Comparison of ENCODE assay signal across 9 mouse cellular contexts in the genomic region with DNA sequence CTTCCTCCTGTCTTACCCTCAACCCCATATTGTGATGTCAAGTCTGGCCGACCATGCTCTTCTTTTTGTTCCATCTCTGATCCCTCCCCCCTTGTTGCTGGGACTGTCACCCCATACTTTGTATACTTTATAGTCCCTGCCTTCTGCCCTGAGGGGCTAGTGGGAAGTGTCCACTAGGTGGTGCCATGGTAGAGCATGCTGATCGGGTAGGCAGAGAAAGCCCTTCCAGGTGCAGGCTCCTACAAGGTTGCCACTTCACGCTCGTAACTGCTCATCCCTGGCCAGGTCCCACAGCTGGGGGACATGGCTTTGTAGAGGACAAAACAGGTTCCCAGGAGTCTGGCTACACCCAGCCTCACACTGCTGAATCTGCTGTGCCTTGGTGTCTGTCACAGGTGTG. TPM values are rescaled to one million over a fixed set of nuclear protein-coding genes. Genes with fewer than 3 reads are reported as not detected.
DNase-seq lines count a peak whose midpoint lies in the region; ATAC-seq and TF ChIP-seq lines count a peak whose summit lies in the region.
"Had no signal": no experiment of that assay in that cellular context is flagged by ENCODE, and none has a peak within 500 bp of the region (broad histone marks: within the 10 kb centered on the region; RNA-seq: fewer than 3 reads in every experiment).

No protein-coding gene starts in this region.

- no peaks in the 10 kb centered on the region for H3K9me3 ChIP-seq in kidney, postnatal 0 days (replicated peaks; ENCODE audit: low read length)
- no peaks in the 10 kb centered on the region for H3K9me3 ChIP-seq in hindbrain, embryonic 11.5 days (ENCODE audit: control insufficient read depth, low read length)
- H3K9me3 ChIP-seq in hindbrain, embryonic 14.5 days (ENCODE audit: control insufficient read depth, low read length), result no peaks in the 10 kb centered on the region
- no peaks in the 10 kb centered on the region for H3K9me3 ChIP-seq in hindbrain, embryonic 13.5 days
- H3K9me3 ChIP-seq: hindbrain, embryonic 15.5 days had no signal

- intact Hi-C loops in heart, adult 2 months (cut with DNase I), result no loop called here
- intact Hi-C loops in heart, postnatal 10 days (cut with DNase I), result no loop called here

- 69% methylated on average over 4 of the region's 4 CpGs for WGBS in heart, adult 2 months
- 35% methylated on average over 4 of the region's 4 CpGs for WGBS in thymus, adult 2 months
- WGBS in kidney, postnatal 0 days, result 60% methylated on average over 4 of the region's 4 CpGs
- 75% methylated on average over 4 of the region's 4 CpGs for WGBS in hindbrain, embryonic 11.5 days
- 73% methylated on average over 4 of the region's 4 CpGs for WGBS in hindbrain, embryonic 14.5 days
- WGBS in hindbrain, embryonic 13.5 days, result 79% methylated on average over 4 of the region's 4 CpGs

- no peak overlapping the region for H3K27ac ChIP-seq in heart, adult 2 months
- no peak overlapping the region for H3K27ac ChIP-seq in thymus, adult 2 months (ENCODE audit: control insufficient read depth, insufficient read depth, low read length)
- no peak overlapping the region for H3K27ac ChIP-seq in kidney, postnatal 0 days
- no peak overlapping the region for H3K27ac ChIP-seq in hindbrain, embryonic 11.5 days (ENCODE audit: low read depth, low read length)
- no peak overlapping the region for H3K27ac ChIP-seq in hindbrain, embryonic 14.5 days
- no peak overlapping the region for H3K27ac ChIP-seq in hindbrain, embryonic 13.5 days
- H3K27ac ChIP-seq: hindbrain, embryonic 15.5 days had no signal

- no peaks in the 10 kb centered on the region for H3K36me3 ChIP-seq in heart, adult 2 months (ENCODE audit: control insufficient read depth, insufficient read depth, low read length)
- H3K36me3 ChIP-seq in thymus, adult 2 months (ENCODE audit: control insufficient read depth, insufficient read depth, low read length), result no peaks in the 10 kb centered on the region
- no peaks in the 10 kb centered on the region for H3K36me3 ChIP-seq in kidney, postnatal 0 days (ENCODE audit: insufficient read depth, low read length)
- H3K36me3 ChIP-seq in hindbrain, embryonic 11.5 days (ENCODE audit: control insufficient read depth, insufficient read depth, low read length), result no peaks in the 10 kb centered on the region
- H3K36me3 ChIP-seq in hindbrain, embryonic 14.5 days (replicated peaks; ENCODE audit: control insufficient read depth, insufficient read depth), result no peaks in the 10 kb centered on the region
- no peaks in the 10 kb centered on the region for H3K36me3 ChIP-seq in hindbrain, embryonic 13.5 days
- H3K36me3 ChIP-seq: hindbrain, embryonic 15.5 days had no signal

- H3K4me1 ChIP-seq in heart, adult 2 months (ENCODE audit: control insufficient read depth, insufficient read depth, low read length), result peaks cover 7% of the 10 kb centered on the region
- H3K4me1 ChIP-seq in thymus, adult 2 months (replicated peaks; ENCODE audit: control insufficient read depth, insufficient read depth, low read length), result no peaks in the 10 kb centered on the region
- no peaks in the 10 kb centered on the region for H3K4me1 ChIP-seq in kidney, postnatal 0 days (replicated peaks; ENCODE audit: insufficient read depth, low read length)
- H3K4me1 ChIP-seq in hindbrain, embryonic 11.5 days (replicated peaks; ENCODE audit: control insufficient read depth, insufficient read depth, low read length), result no peaks in the 10 kb centered on the region
- no peaks in the 10 kb centered on the region for H3K4me1 ChIP-seq in hindbrain, embryonic 14.5 days (replicated peaks; ENCODE audit: control insufficient read depth, insufficient read depth, low read length)
- H3K4me1 ChIP-seq in hindbrain, embryonic 13.5 days (replicated peaks), result no peaks in the 10 kb centered on the region
- H3K4me1 ChIP-seq: hindbrain, embryonic 15.5 days had no signal

- no peak for TF ChIP-seq EP300 in heart, adult 2 months (IDR thresholded peaks at IDR 0.05; ENCODE audit: insufficient read depth, low read depth, low read length)

- H3K4me3 ChIP-seq in heart, adult 2 months, result no peak overlapping the region
- H3K4me3 ChIP-seq in thymus, adult 2 months (ENCODE audit: control insufficient read depth, insufficient read depth, low read length), result no peak overlapping the region
- H3K4me3 ChIP-seq in kidney, postnatal 0 days (replicated peaks; ENCODE audit: low read depth, low read length), result no peak overlapping the region
- H3K4me3 ChIP-seq in hindbrain, embryonic 11.5 days (ENCODE audit: low read depth, low read length), result no peak overlapping the region
- no peak overlapping the region for H3K4me3 ChIP-seq in hindbrain, embryonic 14.5 days (replicated peaks; ENCODE audit: low read length)
- H3K4me3 ChIP-seq in hindbrain, embryonic 13.5 days, result no peak overlapping the region
- H3K4me3 ChIP-seq: hindbrain, embryonic 15.5 days had no signal

- no peak for ATAC-seq in kidney, postnatal 0 days (replicated peaks; ENCODE audit: low FRiP score, low read depth)
- no peak for ATAC-seq in hindbrain, embryonic 11.5 days (ENCODE audit: low FRiP score)
- no peak for ATAC-seq in hindbrain, embryonic 14.5 days (ENCODE audit: low FRiP score)
- ATAC-seq in hindbrain, embryonic 13.5 days (ENCODE audit: low FRiP score), result no peak

- TF ChIP-seq CTCF in heart, adult 2 months (IDR thresholded peaks at IDR 0.05), result peak; percentile 64
- TF ChIP-seq CTCF in thymus, adult 2 months (IDR thresholded peaks at IDR 0.05; ENCODE audit: borderline replicate concordance, control insufficient read depth, extremely low read depth, insufficient read depth, low read length, poor library complexity), result no peak
- peak; percentile 68 for TF ChIP-seq CTCF in kidney, postnatal 0 days (IDR thresholded peaks at IDR 0.05; ENCODE audit: low read depth)

- H3K27me3 ChIP-seq in heart, adult 2 months (ENCODE audit: control insufficient read depth, insufficient read depth, low read length), result no peaks in the 10 kb centered on the region
- H3K27me3 ChIP-seq in thymus, adult 2 months (ENCODE audit: control insufficient read depth, insufficient read depth, low read length), result no peaks in the 10 kb centered on the region
- no peaks in the 10 kb centered on the region for H3K27me3 ChIP-seq in kidney, postnatal 0 days (ENCODE audit: insufficient read depth, low read length)
- no peaks in the 10 kb centered on the region for H3K27me3 ChIP-seq in hindbrain, embryonic 11.5 days (ENCODE audit: control insufficient read depth, insufficient read depth, low read length)
- H3K27me3 ChIP-seq in hindbrain, embryonic 14.5 days (ENCODE audit: control insufficient read depth, insufficient read depth, low read length), result no peaks in the 10 kb centered on the region
- no peaks in the 10 kb centered on the region for H3K27me3 ChIP-seq in hindbrain, embryonic 13.5 days
- H3K27me3 ChIP-seq: hindbrain, embryonic 15.5 days had no signal

- DNase-seq in heart, adult 2 months, result no peak
- no peak for DNase-seq in heart, postnatal 10 days
- DNase-seq in thymus, adult 2 months, result peak; percentile 22
- no peak for DNase-seq in thymus, adult 18-20 months
- no peak for DNase-seq in kidney, postnatal 0 days (ENCODE audit: low spot score)
- no peak for DNase-seq in hindbrain, embryonic 11.5 days (ENCODE audit: low spot score)
- no peak for DNase-seq in hindbrain, embryonic 14.5 days (ENCODE audit: low spot score)

- TF ChIP-seq POLR2A in heart, adult 2 months (IDR thresholded peaks at IDR 0.05; ENCODE audit: insufficient read depth, low read depth, low read length), result no peak
- TF ChIP-seq POLR2A in thymus, adult 2 months (IDR thresholded peaks at IDR 0.05; ENCODE audit: control insufficient read depth, extremely low read depth, insufficient read depth, low read length, poor library complexity), result no peak

- H3K4me2 ChIP-seq in kidney, postnatal 0 days (ENCODE audit: low read length), result no peak overlapping the region
- H3K4me2 ChIP-seq in hindbrain, embryonic 11.5 days (replicated peaks; ENCODE audit: low read depth, low read length), result no peak overlapping the region
- H3K4me2 ChIP-seq in hindbrain, embryonic 14.5 days (replicated peaks), result no peak overlapping the region
- H3K4me2 ChIP-seq in hindbrain, embryonic 13.5 days, result no peak overlapping the region
- H3K4me2 ChIP-seq: hindbrain, embryonic 15.5 days had no signal

- H3K9ac ChIP-seq in heart, adult 2 months (ENCODE audit: low read depth, low read length), result no peak overlapping the region
- no peak overlapping the region for H3K9ac ChIP-seq in kidney, postnatal 0 days (ENCODE audit: low read depth, low read length)
- no peak overlapping the region for H3K9ac ChIP-seq in hindbrain, embryonic 11.5 days (ENCODE audit: low read depth, low read length)
- no peak overlapping the region for H3K9ac ChIP-seq in hindbrain, embryonic 14.5 days
- H3K9ac ChIP-seq in hindbrain, embryonic 13.5 days, result no peak overlapping the region
- H3K9ac ChIP-seq: hindbrain, embryonic 15.5 days had no signal

- H3K79me2 ChIP-seq in heart, adult 2 months (replicated peaks; ENCODE audit: control insufficient read depth, insufficient read depth, low read length), result no peaks in the 10 kb centered on the region

RNA-seq across cellular contexts. Expression of a gene that starts 29.5 kb away (rescaled TPM):
- total RNA-seq in heart, adult 2 months (2021), result 10 to 100 TPM; 16.0 to 22.9 TPM
- polyA plus RNA-seq in heart, adult 2 months (2012; rRNA removed), result 15.7 and 17.2 TPM in 2 replicates
- total RNA-seq in heart, postnatal 10 days (2021), result 100 to 1,000 TPM; 157 to 164 TPM
- polyA plus RNA-seq in thymus, adult 2 months (2012; rRNA removed), result 3.8 and 4.1 TPM in 2 replicates
- polyA plus RNA-seq in kidney, postnatal 0 days (2015; fragmentation: Nextera tagmentation; extraction: Ambion mirVana), result 33.2 and 36.5 TPM in 2 replicates
- polyA plus RNA-seq in hindbrain, embryonic 11.5 days (2014; fragmentation: Nextera tagmentation; extraction: Ambion mirVana), result 21.4 and 29.0 TPM in 2 replicates
- polyA plus RNA-seq in hindbrain, embryonic 14.5 days (2014; fragmentation: Nextera tagmentation; extraction: Ambion mirVana), result 12.2 and 14.7 TPM in 2 replicates
- 15.4 and 16.3 TPM in 2 replicates for polyA plus RNA-seq in hindbrain, embryonic 13.5 days (2015; fragmentation: Nextera tagmentation; extraction: Ambion mirVana)
